Mouse (Mus musculus) embryonic fibroblast, embryonic 13.5 days (primary cell): ENCODE measurements around the gene Extl2.

Experiments used
- CTCF ChIP-seq: IDR thresholded peaks from 2 replicates; pipeline ENCODE4 v1.5.1; 2011; ENCODE audit warnings: mild to moderate bottlenecking, control low read depth, low read length, moderate library complexity, borderline replicate concordance; ENCODE audit not compliant: insufficient read depth
- POLR2A ChIP-seq: IDR thresholded peaks from 2 replicates; pipeline ENCODE4 v1.6.1; 2011; ENCODE audit warnings: low read depth, mild to moderate bottlenecking, control low read depth, low read length, moderate library complexity

DNA sequence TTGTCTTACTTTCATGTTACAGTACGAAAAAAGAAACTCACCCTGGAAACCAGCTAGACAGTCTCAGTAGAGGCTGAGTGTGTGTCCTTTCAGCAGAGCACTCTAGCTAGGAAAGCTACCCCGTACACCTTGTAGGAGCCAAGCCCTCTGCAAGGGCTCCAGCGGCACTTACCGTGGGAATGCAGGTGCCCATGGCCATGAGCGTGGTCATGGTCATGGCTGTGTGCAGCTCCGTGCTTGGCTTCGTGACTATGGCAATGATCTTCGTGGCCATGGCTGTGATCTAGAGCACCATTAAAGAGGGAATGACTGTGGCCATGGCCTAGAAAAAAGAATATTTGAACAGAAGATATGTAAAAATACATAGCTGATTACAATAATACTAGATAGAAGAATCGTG, 22.6 kb upstream of the Extl2 start:
- TF ChIP-seq POLR2A (no peak), CTCF (no peak)
